Comparison of ENCODE assay signal across 27 mouse cellular contexts in the genomic region with DNA sequence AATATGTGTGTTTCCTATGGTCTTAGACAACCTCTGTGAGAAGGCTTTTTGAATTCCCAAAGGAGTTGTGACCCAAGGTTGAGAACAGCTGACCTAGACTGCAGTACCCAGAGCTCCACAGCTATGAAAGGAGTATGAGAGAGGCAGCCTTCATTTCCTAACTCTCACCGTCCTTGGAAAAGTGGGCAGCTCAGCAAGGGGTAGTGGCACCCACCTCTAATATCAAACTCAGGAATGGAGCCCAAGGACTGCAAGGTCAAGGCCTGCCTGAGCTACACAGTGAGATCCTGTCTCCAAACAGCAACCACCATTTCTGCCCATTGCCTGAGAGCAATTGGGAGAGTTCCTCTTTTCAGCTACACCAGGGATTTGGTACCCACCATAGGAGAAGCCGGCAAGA. TPM values are rescaled to one million over a fixed set of nuclear protein-coding genes. Genes with fewer than 3 reads are reported as not detected.
"Had no signal": no experiment of that assay in that cellular context is flagged by ENCODE, and none has a peak within 500 bp of the region (broad histone marks: within the 10 kb centered on the region; RNA-seq: fewer than 3 reads in every experiment).

No protein-coding gene starts in this region.

- H3K27ac ChIP-seq: heart, embryonic 10.5 days; hindbrain, embryonic 10.5 days; hindbrain, embryonic 12.5 days; hindbrain, embryonic 14.5 days; intestine, embryonic 15.5 days; layer of hippocampus, adult 2 months; limb, embryonic 13.5 days; limb, embryonic 15.5 days; liver, embryonic 12.5 days; liver, embryonic 14.5 days had no signal

- H3K27me3 ChIP-seq: heart, embryonic 12.5 days; hindbrain, embryonic 12.5 days; intestine, embryonic 15.5 days; limb, embryonic 13.5 days; limb, embryonic 15.5 days; liver, embryonic 12.5 days had no signal

- H3K4me1 ChIP-seq: hindbrain, embryonic 10.5 days; hindbrain, embryonic 12.5 days; limb, embryonic 13.5 days had no signal

- H3K9me3 ChIP-seq: heart, embryonic 10.5 days; heart, embryonic 12.5 days; hindbrain, embryonic 10.5 days; hindbrain, embryonic 12.5 days; intestine, embryonic 15.5 days; limb, embryonic 13.5 days; limb, embryonic 15.5 days; liver, embryonic 12.5 days had no signal

- ATAC-seq: hindbrain, embryonic 16.5 days; inflammation-experienced regulatory T-cells, adult 6 months; intestine, embryonic 15.5 days; intestine, postnatal 0 days; liver, embryonic 12.5 days had no signal

- H3K9ac ChIP-seq: heart, embryonic 12.5 days; hindbrain, embryonic 12.5 days; hindbrain, embryonic 14.5 days; intestine, embryonic 15.5 days; limb, embryonic 13.5 days; limb, embryonic 15.5 days; liver, embryonic 12.5 days; liver, embryonic 14.5 days had no signal

- DNase-seq: gastrocnemius, postnatal 14 days; gastrocnemius, postnatal 36 days; heart, adult 18-20 months; heart, postnatal 10 days; heart, postnatal 4 days; kidney, adult 18-20 months; kidney, adult 8-10 months; kidney, postnatal 14 days; kidney, postnatal 4 days; left cerebral cortex, postnatal 4 days had no signal

- H3K4me2 ChIP-seq: heart, embryonic 12.5 days; hindbrain, embryonic 12.5 days; hindbrain, embryonic 14.5 days; intestine, embryonic 15.5 days; limb, embryonic 13.5 days; limb, embryonic 15.5 days; liver, embryonic 12.5 days had no signal

- H3K4me3 ChIP-seq: heart, embryonic 10.5 days; heart, embryonic 12.5 days; hindbrain, embryonic 10.5 days; hindbrain, embryonic 12.5 days; intestine, embryonic 15.5 days; layer of hippocampus, adult 2 months; limb, embryonic 13.5 days; limb, embryonic 15.5 days; liver, embryonic 12.5 days had no signal

RNA-seq across cellular contexts. Expression of a gene that starts 21.8 kb away (rescaled TPM):
- polyA plus RNA-seq: heart, embryonic 12.5 days; inflammation-experienced regulatory T-cells, adult 6 months; kidney, embryonic 14.5 days; kidney, embryonic 16.5 days; limb, embryonic 11.5 days had no signal
